Mouse (Mus musculus): ENCODE measurements around the gene Tsc22d3. TPM values are rescaled to one million over a fixed set of nuclear protein-coding genes. Genes with fewer than 3 reads are reported as not detected.
A peak's percentile ranks its signal among the peaks of the same experiment; 100 is the strongest.
"Not testable (repeated sequence)": the region's sequence is repeated elsewhere in the genome, so short reads cannot be mapped to it uniquely, and the experiment has no call there.

Gene Tsc22d3
- total RNA-seq, 2 experiments from 2014 or later: 97.2 to 105 TPM

- DNase-seq (ENCODE audit: low spot score in 2 of 2): peak in 1 of 2 experiments; percentile 55
These were observed 96.6 kb downstream of the Tsc22d3 start for GRCm38 (mm10) chrX:140503905-140504304.

- no peak for DNase-seq (ENCODE audit: low spot score in 2 of 2)
These were observed 98.8 kb downstream of the Tsc22d3 start for GRCm38 (mm10) chrX:140501401-140502301.

- DNase-seq (ENCODE audit: low spot score in 2 of 2): no peak
These were observed 100.2 kb downstream of the Tsc22d3 start for GRCm38 (mm10) chrX:140500306-140500705.

GRCm38 (mm10) chrX:140498431-140498830, 102.0 kb downstream of the Tsc22d3 start:
- not testable (repeated sequence) for DNase-seq (ENCODE audit: low spot score in 2 of 2)

DNA sequence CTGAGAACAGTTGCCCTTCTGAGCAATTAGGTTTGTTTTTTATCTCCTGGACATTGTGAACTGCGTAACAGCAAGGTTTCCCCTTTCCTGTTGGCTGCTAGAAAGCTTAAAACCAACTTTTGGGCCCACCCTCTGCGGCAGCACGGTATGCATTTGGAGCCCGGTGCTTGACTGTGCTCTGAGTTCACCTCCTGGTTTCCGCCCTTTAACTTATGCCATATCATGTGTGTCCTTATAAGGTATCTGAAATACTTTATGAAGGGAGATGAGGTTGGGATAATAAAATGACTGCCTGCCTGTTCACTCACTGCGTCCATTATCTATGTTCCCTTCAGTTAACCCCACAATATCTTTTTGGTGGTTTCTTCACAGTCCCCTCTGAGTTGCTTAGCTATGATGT, 106.3 kb downstream of the Tsc22d3 start:
- DNase-seq (ENCODE audit: low spot score in 2 of 2): no peak

- DNase-seq (ENCODE audit: low spot score in 2 of 2): no peak
These were observed 106.9 kb downstream of the Tsc22d3 start for GRCm38 (mm10) chrX:140493527-140494029.

DNA sequence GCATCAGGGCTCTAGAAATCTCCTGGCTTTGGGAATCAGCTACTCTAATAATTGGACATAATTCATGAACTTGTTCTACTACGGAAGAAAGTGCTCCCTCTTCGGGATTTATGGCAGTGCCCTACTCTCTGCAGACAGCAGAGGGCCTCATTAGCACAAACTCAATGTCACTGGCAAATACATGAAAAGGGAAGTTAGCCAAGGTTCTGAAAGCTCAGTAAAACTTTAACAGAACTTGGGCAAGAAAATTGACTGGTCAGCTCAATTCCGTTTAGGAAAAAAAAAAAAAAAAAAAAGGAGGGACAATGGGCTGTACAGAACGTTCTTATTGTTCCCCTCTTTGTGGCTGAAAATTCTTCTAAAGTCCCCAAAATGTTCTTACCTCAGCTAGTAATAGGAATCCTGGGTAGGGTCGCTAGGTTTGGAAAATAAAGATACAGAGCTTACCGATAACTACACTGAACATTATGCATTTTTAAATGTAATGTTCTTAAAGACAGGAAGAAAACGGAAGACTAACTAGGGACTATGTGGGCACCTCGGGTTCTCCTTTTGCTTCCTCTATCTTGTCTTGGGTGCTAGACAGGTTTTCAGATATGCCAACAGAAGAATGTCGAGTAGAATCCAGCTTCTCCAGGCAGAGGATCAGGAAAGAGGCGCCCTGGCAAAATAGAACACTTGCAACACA, 108.4 kb downstream of the Tsc22d3 start:
- no peak for DNase-seq (ENCODE audit: low spot score in 2 of 2)

- no peak for DNase-seq (ENCODE audit: low spot score in 2 of 2)
These were observed 110.3 kb downstream of the Tsc22d3 start for GRCm38 (mm10) chrX:140490203-140490602.

Other genes starting within 250 kb of the Tsc22d3 start
- gene Prps1, start 144.0 kb downstream of the Tsc22d3 start, total RNA-seq (2021): 10 to 100 TPM; 16.5 to 18.9 TPM
- 10 to 100 TPM; 18.4 to 21.8 TPM for gene Mid2, start 63.9 kb upstream of the Tsc22d3 start, total RNA-seq (2021)
- not detected for gene Tex13b, start 212.8 kb upstream of the Tsc22d3 start, total RNA-seq (2021)